Mouse (Mus musculus): ENCODE measurements at regions not wholly inside any gene's neighbourhood (a gene's known extent, or its start where the extent isn't known, plus 50 kb on each side); places are given as distances from the start of the nearest gene placed in this dataset.

DNA sequence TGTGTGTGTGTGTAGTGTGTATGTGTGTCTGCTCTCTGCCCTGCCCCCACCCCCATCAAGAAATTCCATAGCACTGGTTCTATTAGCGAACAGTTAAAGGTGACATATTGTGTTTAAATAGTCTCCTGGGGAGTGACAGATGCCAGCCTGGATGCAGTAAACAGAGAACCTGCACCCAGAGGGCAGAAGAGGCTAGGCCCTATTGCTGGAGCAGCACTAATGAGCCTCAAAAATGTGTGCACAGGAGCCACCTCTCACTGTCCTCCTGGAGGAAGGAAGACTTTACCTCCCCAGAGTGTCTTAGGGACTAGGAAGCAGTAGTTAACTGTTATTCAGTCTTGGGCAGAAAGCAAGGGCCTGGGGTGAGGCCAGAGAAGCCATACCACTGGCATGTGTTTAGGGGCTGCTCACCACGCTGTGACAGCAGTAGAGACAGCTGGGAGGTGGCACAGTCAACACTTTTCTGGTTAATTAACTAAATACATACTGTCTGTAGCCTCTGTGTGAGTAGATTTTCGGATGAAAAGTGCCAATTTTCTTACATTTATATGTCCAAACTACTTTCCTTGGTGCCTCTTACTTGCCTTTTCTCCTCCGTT, 155.5 kb upstream of the Vstm2b start:
- no peak for DNase-seq (ENCODE audit: low spot score in 2 of 2)

DNA sequence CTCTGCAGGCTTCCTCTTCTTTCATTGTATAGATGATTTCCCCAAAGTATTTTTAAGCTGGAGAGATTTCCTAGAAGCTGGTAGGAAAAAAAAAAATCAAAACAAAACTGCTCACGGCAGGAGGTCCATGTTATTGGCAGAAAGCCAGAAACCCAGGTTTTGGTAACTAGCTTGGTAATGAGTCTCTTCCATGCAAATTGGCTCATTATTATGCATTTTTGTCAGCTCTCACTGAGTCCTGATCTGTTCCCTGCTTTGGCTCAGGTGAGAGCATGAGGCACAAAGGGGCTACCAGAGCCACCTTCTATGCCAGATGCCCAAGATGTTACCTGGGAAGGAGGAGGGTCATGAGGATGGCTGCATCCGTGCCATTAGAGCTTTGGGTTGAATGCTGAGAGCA, 146.3 kb upstream of the Vstm2b start:
- no peak for DNase-seq (ENCODE audit: low spot score in 2 of 2)

DNA sequence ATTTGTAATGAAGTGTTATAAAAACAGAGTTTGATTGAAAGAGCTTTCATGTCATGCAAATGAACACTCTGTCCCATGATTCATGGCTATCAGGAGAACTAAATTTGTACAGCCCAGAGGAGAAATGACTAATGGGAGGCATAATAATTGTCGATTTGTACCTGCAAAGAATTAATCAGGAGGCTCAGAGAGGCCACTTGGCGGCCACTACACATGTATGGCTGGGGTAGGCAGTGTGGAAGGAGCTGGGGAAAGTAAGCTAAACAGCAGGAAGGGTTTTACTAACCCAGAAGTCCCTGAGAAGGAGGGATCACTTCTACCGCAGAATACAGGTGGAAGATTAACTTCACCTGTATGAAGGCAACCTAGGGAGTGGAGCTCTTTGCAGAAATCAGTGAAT, 145.9 kb upstream of the Vstm2b start:
- DNase-seq (ENCODE audit: low spot score in 2 of 2), result no peak

DNA sequence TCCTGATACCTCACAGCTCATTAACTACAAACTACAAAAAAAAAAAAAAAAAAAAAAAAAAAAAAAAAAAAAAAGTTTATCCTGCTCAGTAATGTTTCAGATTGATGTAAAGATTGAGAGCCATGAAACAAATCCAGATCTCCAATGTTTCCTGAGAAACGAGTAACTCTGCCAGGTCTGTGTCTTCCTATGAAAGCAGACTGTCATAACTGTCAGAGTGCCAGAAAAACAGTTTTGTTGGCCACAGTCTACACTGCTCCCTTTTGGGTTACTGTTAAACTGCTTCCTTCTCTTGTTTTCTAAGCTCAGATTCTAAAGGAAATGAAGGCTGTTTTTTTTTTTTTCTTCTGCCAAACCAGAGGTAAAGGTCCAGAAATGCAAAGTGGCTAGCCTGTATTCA, 144.6 kb upstream of the Vstm2b start:
- DNase-seq (ENCODE audit: low spot score in 2 of 2), result no peak

DNA sequence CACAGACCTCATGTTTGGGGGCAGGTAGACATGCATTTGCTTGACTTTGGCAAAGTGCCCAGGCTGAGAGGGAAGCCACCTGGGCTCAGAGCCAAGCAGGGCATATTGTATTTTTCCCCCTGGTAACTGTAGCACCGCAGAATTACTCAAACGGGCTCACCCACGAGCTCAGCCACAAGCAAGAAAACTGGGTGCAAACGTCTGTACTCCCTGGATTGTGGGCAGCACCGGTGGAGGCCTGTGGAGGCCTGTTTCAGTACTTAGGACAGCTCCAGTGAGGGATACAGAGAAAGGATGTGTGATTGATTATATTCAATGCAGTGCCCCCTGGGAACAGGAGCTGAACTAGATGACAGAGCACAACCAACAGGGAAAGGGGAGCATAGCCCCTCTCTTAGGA, 135.6 kb upstream of the Vstm2b start:
- DNase-seq (ENCODE audit: low spot score in 2 of 2), result peak; percentile 24 to 47

DNA sequence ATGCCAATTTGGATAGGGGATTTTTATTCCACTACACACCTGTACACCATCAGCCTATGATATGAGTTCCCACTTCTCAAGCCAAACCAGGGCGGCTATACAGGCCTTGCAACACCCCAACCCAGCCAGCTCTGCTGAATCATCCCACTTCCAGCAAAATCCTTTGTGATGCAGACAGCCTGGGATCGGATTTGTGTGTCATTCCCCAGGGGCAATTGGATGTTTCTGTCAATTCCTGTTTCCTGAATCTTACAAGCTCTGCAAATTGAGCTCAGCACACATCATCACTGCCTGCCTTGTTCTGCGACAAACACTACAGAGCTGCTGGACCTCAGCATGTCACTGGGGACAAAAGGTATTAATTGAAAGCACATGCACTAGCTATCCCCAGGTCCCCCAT, 132.0 kb upstream of the Vstm2b start:
- no peak for DNase-seq (ENCODE audit: low spot score in 2 of 2)

DNA sequence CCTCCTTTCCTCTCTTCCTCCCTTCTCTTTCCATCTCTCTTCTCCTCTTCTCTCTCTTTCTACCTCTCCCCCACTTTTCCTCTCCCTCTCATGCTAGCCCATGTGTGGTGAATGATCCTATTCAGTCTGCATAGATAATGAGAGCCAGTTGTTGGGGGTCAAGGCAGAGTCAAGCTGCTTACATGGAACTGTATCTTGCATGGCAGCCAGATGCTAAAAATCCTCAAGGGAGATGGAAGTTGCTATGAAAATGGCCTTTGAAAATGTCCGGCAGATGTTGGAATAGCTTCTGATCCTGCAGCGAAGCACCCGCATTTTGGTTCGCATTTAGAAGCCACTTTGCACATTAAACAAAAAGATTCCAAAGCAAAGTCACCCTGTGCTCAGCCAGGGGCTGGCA, 121.9 kb upstream of the Vstm2b start:
- DNase-seq (ENCODE audit: low spot score in 2 of 2), result no peak

DNA sequence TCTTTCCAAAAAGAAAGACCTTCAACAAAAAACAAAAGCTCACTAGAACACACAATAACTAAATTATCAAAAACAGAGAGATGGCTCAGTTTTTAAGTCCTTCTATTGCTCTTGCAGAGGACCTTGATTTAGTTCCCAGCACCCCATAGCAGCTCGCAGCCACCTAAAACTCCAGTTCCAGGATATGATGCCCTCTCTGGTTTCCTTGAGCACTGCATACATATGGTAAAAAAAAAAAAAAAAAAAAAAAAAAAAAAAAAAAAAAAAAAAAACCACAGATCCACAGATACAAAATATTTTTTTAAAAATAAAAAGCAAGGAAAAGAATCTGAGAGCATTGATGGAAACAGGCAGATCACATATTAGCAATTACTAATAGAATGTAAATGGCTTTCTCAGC, 113.2 kb upstream of the Vstm2b start:
- DNase-seq (ENCODE audit: low spot score in 2 of 2), result no peak

DNA sequence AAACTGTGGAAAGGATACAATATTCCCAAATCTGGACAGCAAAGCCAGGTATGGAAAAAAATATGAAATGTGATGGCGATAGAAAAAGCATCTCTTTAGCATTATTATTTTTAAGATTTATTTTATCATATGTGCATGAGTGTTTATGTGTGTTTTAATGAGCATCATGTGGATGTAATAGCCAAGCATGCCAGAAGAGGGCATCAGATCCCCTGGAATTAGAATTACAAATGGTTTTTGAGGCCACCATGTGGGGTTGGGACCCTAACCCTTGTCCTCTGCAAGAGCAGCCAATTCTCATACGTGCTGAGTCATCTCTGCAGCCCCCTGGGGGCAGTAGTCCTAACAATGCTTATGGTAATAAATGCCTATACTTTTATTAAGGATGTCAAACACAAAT, 111.4 kb upstream of the Vstm2b start:
- DNase-seq (ENCODE audit: low spot score in 2 of 2), result no peak

DNA sequence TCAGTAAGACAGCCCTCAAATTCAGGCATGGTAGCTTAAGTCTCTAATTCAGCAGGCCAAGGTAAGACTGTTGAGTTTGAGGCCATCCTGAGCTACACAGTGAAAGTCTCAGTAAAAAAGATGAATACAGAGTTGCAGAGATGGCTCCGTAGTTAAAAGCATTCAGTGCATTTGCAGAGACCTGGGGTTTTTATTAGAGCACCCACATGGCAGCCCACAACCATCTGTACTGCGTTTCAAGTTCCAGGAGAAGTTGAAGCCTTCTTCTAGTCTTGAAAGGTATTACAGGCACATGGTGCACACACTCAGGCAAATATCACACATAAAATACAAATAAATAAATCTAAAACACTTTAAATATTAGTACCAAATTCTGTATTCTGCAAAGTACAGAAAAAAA, 109.6 kb upstream of the Vstm2b start:
- DNase-seq (ENCODE audit: low spot score in 2 of 2), result no peak

DNA sequence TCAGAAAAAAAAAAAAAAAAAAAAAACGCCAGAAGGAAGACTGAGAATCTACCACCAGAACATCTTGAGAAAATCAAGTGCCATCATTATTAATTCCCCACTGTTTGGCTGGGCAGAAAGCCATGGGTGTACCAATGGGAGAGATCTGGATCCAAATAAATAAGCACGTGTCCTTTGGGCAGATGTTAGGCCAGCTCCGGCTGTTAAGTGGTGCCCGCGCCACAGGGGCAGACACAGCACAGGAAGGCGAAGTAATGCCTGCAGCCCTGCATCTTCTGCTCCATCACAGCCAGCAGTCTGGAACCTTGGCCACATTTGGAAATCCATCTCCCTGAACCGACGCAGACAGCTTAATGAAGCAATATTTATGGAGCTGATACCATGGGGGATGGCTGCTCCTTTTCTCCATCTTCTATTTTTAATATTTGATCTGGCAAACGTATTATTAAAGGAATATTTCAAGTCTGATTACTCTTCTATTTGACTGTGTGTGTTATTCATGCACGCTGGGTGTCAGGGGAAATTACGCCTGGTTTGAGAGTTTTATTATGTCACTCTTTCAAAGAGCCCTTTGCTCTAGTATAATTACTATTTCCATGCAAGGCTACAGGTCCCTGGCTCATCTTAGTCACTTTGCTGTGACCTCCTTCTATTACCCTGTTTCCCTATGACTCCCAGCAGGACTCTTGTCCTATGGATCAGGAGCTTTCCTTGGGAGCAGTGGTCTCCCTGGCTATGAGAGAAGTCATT, 103.5 kb upstream of the Vstm2b start:
- no peak for DNase-seq (ENCODE audit: low spot score in 2 of 2)

DNA sequence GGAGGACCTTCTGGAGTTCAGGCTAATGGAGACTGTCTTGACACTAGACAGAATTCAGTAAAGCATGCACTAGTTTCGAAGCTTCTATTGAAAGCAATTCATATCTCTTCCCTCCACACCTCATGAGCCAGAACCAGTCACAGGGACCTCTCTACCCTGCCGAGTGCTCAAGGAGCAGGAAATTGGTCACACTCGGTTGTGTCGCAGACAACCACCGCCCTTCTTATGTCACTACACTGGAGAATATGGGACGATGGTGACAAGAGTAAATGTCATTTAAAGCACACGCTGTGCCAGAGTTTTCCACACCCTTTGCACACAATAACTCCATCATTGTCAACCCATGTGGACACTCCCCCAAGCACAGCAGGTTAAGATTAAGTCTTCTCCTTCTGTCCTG, 98.3 kb upstream of the Vstm2b start:
- DNase-seq (ENCODE audit: low spot score in 2 of 2), result no peak

DNA sequence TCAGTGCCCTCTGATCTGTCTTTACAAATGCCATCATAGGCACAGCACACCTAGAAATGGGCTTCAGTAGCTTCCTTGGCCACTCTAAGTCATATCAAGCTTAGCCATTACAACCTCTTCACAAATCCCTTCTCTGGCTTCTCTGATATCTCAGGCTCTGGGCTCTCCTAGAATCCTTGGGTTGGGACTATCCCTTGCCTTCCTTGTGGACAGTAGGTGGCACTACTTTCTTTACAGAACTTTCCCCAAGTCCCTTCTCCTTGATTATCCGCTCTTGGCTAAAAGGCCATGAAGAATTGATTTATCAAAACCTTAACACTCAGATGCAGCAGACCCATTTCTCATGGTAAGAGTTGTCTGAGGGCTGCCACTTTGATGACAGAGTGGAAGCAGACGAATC, 96.8 kb upstream of the Vstm2b start:
- no peak for DNase-seq (ENCODE audit: low spot score in 2 of 2)

DNA sequence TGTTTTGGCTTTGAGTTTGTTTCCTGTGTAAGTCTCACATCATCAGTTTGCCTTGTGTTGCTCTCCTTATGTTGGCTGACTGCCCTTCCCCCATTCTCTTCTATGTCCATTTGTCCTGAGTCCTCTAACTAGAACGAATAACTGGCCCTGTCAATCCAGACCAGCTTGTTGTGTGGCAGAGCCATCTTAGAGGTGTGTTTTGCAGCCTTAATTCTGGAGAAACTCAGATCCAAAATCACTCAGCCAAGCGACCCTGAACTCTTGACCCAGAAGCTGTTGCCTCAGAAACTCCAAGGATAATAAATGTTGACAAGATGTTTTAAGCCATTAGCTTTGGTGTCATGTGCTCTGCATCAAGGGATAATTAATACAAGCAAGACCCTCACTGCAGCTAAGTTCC, 92.9 kb upstream of the Vstm2b start:
- DNase-seq (ENCODE audit: low spot score in 2 of 2), result no peak

DNA sequence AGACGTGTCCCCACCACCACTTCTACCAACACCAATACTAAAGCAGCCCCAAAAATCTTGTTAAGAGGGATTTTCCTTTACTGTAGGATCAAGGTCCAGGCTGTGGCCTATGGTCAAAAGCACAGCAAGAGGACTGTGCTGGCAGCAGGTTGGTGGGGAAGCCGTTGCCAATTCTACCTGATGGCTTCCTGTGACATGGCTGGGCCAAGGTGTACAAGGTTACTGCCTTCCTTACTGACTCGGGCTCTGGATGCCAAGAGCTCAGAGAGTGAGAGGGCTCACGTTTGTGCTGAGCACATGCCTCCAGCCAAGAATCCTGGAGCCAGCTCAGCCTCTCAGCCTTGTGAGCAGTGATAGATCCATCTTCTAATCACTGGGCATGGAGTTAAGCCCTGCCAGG, 92.3 kb upstream of the Vstm2b start:
- no peak for DNase-seq (ENCODE audit: low spot score in 2 of 2)

DNA sequence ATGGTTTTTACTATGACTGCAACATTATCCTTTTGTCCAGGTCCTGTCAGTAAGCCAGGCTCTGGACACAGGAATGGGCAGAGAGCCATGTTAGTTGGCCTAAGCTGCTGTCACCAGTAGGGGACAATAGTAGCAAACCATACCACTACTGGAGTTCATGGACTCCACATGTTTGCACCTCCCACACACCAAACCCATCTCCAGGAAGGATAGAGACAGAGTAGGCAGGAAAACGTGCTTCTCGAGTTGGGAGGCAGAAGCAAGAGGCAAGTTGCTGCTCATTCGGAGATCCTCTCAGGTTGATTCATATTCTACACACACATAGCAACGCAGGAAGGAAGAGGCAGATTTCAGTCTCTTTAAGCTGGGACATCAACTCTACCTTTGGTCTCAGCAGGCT, 85.2 kb upstream of the Vstm2b start:
- peak in 1 of 2 experiments; percentile 45 for DNase-seq (ENCODE audit: low spot score in 2 of 2)

DNA sequence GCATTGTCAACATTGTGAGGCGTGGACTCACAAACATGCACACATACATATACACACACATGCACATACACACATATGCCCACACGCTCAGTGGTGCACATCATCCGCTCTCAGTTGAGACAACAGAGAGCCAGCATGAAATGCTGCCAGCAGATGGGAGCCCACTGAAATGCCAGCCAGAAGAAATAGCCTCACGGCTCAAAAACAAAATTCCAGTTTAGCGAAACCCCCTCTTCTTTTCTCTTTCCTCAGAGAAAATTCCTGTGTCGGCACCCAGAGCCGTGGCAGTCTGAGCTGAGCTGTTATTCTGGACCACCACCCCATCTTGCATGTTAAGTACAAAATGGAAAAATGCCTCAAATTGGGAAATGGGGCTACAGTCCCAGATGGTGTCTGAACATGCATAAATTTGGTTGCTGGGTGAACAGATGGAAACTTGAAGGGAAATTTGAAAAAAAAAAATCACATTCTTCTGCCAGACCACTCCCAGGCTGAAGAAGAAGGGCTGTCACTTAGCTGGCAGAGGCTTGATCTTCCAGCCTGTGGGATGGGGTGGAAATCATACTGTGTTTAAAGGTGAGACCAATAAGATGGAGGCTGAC, 72.9 kb upstream of the Vstm2b start:
- DNase-seq (ENCODE audit: low spot score in 2 of 2), result peak; percentile 24 to 60

DNA sequence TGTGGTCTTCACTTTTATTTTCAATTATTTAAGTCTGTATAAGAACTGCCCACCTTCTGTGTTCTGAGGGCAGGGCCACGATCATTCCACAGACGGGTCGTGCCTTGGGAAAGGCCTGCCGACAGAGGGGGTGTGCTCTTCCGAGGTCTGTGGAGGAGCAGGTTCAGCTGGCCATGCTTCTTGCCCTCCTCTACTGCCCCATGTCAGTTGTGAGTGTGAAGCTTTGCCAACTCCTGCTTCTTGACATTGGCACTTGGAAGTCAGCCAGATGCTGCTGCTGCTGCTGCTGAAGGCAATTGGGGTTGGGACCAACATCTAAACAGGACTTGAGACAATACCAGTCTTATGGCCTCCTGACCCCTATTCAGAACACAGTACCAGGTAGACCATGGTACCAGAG, 68.6 kb upstream of the Vstm2b start:
- no peak for DNase-seq (ENCODE audit: low spot score in 2 of 2)

DNA sequence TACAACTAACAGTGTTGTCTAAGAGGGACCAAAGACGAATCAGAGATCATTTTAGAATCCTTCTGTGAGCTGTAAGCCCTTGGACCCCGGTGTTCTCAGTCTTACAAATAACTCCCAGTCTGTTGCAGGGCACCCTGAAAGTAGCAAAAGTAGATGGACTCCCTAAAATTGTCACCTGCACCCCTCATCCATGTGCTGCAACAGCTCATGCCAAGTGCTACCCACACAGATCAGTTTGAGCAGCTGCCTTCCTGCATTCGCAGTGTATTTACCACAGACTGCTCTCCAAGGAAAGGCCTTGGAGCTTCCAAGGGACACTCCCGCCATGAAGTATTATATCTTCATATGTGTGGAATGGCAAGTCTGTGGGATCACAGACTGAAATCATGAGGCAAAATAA, 66.5 kb upstream of the Vstm2b start:
- peak in 1 of 2 experiments; percentile 23 for DNase-seq (ENCODE audit: low spot score in 2 of 2)

DNA sequence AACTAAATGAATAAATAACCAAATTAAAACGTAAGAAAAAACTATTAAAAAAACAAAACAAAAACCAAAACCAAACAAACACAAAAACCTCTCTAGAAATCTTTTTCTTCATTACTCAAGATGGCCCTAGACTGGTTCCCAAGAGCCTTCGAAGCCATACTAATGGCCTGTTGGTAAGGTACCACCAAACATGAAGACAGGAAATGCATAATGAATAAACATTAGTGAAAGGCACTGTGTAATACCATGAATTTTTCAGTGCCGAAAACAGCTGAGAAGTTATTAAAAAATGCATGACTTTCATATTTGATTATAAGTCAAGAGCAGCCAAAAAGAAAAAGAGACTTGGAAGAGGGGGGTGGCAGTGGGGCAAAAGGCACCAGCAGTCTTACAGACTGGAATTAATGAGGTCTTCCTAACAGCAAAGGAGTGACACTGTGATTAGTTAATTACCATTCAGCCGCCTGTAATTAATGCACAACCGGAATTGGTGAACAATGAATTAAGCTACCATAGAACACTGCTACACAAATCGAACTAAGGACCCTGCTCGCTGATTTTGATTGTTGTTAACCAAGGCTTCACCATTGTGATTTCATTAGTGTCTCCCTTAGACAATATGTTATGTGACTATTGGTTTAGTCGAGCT, 55.7 kb upstream of the Vstm2b start:
- DNase-seq (ENCODE audit: low spot score in 2 of 2), result no peak

DNA sequence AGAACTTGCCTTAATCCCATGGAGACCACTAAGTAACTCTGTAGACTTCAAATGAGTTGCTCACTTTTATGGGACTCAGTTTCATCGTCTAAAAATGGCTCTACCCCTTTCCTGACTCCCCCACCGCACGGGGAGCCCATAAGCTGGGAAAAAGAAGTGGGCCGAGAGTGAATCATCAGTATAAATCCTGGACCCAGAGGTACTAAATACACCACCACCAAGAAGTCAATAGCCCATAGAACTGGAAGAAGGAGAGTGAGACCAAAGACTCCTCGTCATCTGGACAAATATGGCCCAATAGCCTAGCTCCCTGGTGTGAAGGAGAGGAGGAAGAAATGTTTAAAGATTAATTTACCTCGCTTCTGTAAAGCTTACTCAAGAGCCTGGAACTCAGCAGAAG, 51.6 kb upstream of the Vstm2b start:
- DNase-seq (ENCODE audit: low spot score in 2 of 2), result no peak
